Mouse (Mus musculus): ENCODE measurements around the gene Sardh.

DNA sequence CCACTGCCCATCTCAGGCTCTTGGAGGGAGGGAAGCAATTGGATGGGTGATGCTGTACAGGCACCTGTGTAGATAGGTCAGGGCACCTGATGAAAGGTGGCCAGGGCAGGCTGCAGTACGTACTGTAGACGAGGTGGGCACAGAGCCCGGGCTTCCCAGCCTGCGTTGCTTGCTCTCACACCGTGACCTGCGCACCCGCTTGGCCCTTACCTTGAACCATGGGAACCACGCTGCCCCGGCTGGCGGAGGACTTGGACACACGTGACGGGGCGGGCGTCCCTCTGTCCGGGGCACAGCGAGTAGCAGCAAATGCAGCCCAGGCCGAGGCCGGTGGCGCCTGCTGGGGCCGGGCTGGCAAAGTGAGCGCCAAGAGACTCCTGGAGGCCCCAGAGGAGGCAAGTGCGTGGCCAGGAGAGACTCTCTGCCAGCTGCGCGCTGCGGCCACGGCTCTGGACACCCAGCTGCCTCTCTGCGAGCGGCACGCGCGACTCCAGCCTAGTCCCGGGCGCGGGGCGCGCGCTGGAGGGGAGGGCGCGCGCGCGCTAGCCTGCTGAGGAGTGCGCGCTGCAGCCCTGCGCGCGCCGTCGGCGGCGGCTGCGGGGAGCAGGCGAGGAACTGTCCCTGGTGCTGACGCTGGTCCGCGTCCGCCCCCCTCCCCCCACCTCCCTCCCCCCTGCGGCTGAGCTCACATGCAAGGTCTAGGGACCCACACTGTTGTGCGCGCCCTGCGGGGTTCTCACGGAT lies 106.0 kb downstream of the Sardh start, which contains the start of gene Fam163b:
- TF ChIP-seq CTCF (IDR thresholded peaks at IDR 0.05; ENCODE audit: low read depth) (no peak), EP300 (IDR thresholded peaks at IDR 0.05; ENCODE audit: low read depth) (no peak)

All from liver, postnatal 0 days (tissue).